Mouse (Mus musculus) MEL-GATA-1-ER (cell line): ENCODE results near the gene Tnfsf15.

Experiments
- DNase-seq: peaks from one replicate; pipeline ENCODE4 v3.0.0-alpha.2; 2012; ENCODE audit warnings: low read depth; ENCODE audit errors: extremely low read depth

Gene Tnfsf15

GRCm38 (mm10) chr4:63742763-63743371 is 2.0 kb downstream of the Tnfsf15 start:
- DNase-seq, result no peak

DNA sequence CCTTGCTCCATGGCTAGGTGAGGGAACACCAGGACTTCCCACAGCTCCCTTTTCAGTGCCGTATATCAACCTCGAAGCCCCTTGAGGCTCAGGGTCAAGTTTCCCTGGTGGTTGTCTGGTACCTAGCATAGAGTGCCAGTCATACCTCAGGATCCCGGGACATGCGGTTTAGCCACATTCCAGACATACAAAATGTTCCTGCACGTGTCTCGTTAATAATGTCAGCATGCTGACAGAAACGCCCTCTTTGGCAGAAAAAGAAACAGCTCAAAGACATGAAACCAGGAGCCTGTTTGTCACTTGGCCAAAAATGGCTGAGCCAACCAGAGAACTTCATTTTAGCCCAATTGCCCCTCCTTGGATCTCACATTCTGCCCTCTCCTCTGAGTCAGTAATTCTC is 2.8 kb downstream of the Tnfsf15 start:
- no peak for DNase-seq

DNA sequence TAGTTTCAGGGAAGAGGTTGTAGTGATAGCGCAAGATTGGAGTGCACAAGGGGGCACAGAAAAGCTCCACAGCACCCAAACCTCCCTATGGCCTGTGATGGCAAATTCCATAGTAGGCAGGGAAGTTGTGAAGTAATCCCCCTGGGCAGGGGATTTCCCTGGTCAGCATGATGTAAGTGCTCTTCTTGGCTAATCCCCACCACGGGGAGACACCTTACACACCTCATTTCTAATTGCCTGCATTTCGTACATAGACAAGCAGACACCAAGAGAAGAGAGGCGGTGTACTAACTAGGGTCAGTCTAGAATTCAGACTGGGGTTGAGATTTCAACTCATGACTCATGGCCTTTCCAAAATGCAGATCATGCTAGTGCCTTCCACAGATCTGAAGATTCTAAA is 4.2 kb downstream of the Tnfsf15 start:
- DNase-seq, result no peak

DNA sequence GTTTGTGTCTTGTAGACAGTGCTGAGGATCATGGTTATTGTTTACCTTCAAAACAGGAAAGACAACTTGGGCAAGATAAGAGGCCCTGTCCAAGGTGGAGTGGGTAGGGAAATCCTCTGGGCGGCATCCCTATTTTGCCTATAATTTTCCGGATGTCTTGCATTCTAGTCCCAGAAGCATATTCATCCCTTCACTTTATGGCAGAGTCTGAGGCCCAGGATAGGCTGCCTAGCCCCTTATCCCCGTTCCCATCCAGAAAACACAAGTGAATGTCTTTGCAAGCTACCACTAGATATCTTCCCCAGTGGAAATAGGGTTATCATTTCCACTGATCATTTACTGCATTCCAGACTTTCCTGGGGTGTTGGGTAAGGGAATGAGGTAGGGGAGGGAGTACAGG is 4.9 kb downstream of the Tnfsf15 start:
- DNase-seq, result no peak

GRCm38 (mm10) chr4:63739524-63739923 is 5.4 kb downstream of the Tnfsf15 start:
- DNase-seq, result no peak

GRCm38 (mm10) chr4:63738364-63738997 is 6.4 kb downstream of the Tnfsf15 start:
- DNase-seq, result no peak

GRCm38 (mm10) chr4:63731299-63731698 is 13.6 kb downstream of the Tnfsf15 start:
- no peak for DNase-seq

- DNase-seq, result no peak
Observed at GRCm38 (mm10) chr4:63726727-63727126, 18.2 kb downstream of the Tnfsf15 start.

GRCm38 (mm10) chr4:63725981-63726380 is 18.9 kb downstream of the Tnfsf15 start:
- DNase-seq, result no peak

GRCm38 (mm10) chr4:63717922-63718643 is 26.8 kb downstream of the Tnfsf15 start:
- DNase-seq, result no peak

- DNase-seq, result no peak
Observed at GRCm38 (mm10) chr4:63711886-63712285, 33.0 kb downstream of the Tnfsf15 start.

GRCm38 (mm10) chr4:63710431-63711220 is 34.3 kb downstream of the Tnfsf15 start:
- no peak for DNase-seq

DNA sequence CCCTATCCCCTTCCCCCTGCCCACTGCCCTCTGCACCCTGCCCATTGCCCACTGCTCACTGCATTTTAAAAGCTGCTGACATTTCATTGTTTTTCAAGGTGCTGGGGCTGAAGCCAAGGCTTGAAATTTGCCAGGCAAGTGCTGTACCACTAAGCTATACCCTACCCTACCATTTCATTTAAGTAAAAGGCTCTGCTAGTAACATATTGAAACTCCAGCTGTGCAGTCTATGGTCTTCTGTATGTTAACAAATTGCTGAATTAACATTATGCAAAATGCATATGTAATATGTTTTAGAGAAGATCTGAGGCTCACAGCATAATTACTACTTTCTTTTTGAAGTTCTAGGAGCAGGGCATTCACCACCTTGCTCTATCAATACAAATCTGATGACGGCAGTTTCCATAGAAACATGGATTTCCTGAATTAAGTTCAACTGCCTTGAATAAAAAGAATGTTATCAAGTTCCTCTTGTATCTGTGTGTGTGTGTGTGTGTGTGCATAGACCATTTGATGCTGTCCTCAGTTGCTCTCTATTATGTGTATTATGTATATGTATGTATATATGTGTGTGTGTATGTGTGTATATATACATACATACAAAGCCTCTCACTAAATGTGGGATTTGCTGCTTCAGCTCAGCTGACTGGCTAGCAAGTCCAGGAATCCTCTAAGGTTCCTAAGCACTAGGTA is 38.5 kb downstream of the Tnfsf15 start:
- DNase-seq, result no peak

DNA sequence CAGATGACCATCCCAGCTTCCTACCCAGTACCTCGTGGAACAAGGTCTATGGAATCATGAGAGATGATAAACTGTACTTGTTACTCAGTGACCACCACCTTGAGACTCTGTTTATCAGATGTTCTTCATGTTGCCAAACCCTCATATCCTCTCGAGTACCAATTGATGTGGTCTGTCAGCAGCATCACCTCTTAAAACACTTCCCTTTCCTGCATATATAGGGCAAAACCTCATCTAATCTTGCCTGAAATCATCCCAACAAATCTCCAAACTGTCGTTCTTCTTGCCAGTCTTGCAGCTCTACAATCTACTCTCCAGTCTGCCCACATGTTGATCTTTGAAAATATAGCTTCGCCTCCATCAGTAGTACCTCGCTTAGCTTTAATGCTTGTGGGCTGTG is 40.7 kb downstream of the Tnfsf15 start:
- DNase-seq, result no peak

- no peak for DNase-seq
Observed at GRCm38 (mm10) chr4:63703686-63704085, 41.2 kb downstream of the Tnfsf15 start.

- DNase-seq, result no peak
Observed at GRCm38 (mm10) chr4:63702006-63702704, 42.8 kb downstream of the Tnfsf15 start.

DNA sequence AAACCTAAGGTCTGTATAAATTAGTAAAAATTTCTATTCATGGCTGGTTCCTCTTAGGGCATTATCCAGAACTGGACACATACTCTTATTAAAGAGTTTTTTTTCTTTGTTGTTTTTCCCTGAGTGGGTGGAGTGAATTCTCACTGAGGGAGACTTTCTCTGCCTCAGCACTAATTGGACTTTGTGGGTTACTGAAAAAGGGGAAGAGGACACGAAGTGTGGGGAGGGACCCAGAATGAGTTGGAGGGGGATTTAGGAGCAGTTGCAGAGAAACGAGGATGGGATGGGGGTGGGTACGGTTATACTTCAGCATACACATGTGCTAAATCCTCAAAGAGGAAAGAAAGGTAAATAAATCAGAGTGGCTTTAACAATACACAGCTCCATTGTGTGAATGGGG is 45.2 kb downstream of the Tnfsf15 start:
- DNase-seq, result no peak

- DNase-seq, result no peak
Observed at GRCm38 (mm10) chr4:63696921-63697320, 48.0 kb downstream of the Tnfsf15 start.

- no peak for DNase-seq
Observed at GRCm38 (mm10) chr4:63692351-63692750, 52.6 kb downstream of the Tnfsf15 start.

GRCm38 (mm10) chr4:63687429-63687828 is 57.5 kb downstream of the Tnfsf15 start:
- no peak for DNase-seq

DNA sequence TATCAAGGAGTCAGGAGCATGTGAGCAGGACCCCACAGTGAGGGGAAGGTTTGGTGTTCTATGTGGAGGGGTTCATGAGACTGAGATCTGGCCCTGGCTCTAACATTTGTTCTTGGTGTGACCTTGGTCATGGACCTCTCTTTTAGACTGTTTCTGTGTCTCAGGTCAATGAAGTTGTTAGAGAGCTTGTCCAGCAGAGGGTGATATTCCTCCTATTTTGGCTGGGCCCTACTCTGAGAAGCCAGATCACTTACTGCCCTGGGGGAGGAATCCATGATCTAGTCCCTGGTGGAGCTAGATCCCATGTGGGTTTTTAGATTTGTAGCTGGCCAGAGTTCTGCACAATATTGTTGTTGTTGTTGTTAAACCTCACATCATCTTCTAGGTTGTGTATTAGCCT is 58.8 kb downstream of the Tnfsf15 start:
- no peak for DNase-seq
